Mouse (Mus musculus) kidney, postnatal 10 days (tissue): ENCODE measurements at regions not wholly inside any gene's neighbourhood (a gene's known extent, or its start where the extent isn't known, plus 50 kb on each side); places are given as distances from the start of the nearest gene placed in this dataset.

Experiments used
- DNase-seq: peaks from one replicate; pipeline ENCODE4 v3.0.0; 2021; ENCODE audit warnings: mixed read lengths

- DNase-seq = no peak
Measured at GRCm38 (mm10) chr17:76205082-76205481, 653.3 kb upstream of the Fam98a start.

GRCm38 (mm10) chr17:76184813-76185212, 633.1 kb upstream of the Fam98a start:
- DNase-seq = no peak

- DNase-seq = no peak
Measured at GRCm38 (mm10) chr17:76136660-76137495, 585.1 kb upstream of the Fam98a start.

- DNase-seq = no peak
Measured at GRCm38 (mm10) chr17:76134030-76134429, 582.3 kb upstream of the Fam98a start.

GRCm38 (mm10) chr17:76125260-76125659, 573.5 kb upstream of the Fam98a start:
- no peak for DNase-seq

GRCm38 (mm10) chr17:76111315-76112195, 559.8 kb upstream of the Fam98a start:
- no peak for DNase-seq

- DNase-seq = peak; percentile 10
Measured at GRCm38 (mm10) chr17:76110856-76111255, 559.1 kb upstream of the Fam98a start.

GRCm38 (mm10) chr17:76083536-76083935, 531.8 kb upstream of the Fam98a start:
- DNase-seq = no peak

GRCm38 (mm10) chr17:76081780-76082179, 530.0 kb upstream of the Fam98a start:
- DNase-seq = no peak

- DNase-seq = no peak
Measured at GRCm38 (mm10) chr17:76046438-76046837, 494.7 kb upstream of the Fam98a start.

- DNase-seq = no peak
Measured at GRCm38 (mm10) chr17:76032710-76033109, 481.0 kb upstream of the Fam98a start.

- no peak for DNase-seq
Measured at GRCm38 (mm10) chr17:76008011-76008410, 456.3 kb upstream of the Fam98a start.

- DNase-seq = no peak
Measured at GRCm38 (mm10) chr17:76002836-76003235, 451.1 kb upstream of the Fam98a start.

GRCm38 (mm10) chr17:75961371-75961770, 409.6 kb upstream of the Fam98a start:
- DNase-seq = no peak

GRCm38 (mm10) chr17:75936686-75937380, 385.1 kb upstream of the Fam98a start:
- DNase-seq = no peak

GRCm38 (mm10) chr17:75931022-75931421, 379.3 kb upstream of the Fam98a start:
- DNase-seq = peak; percentile 32

- no peak for DNase-seq
Measured at GRCm38 (mm10) chr17:75920240-75920639, 368.5 kb upstream of the Fam98a start.

GRCm38 (mm10) chr17:75917020-75917419, 365.3 kb upstream of the Fam98a start:
- DNase-seq = no peak

GRCm38 (mm10) chr17:75916590-75916989, 364.8 kb upstream of the Fam98a start:
- DNase-seq = no peak

- no peak for DNase-seq
Measured at GRCm38 (mm10) chr17:75915256-75915655, 363.5 kb upstream of the Fam98a start.

- DNase-seq = no peak
Measured at GRCm38 (mm10) chr17:75907085-75907484, 355.3 kb upstream of the Fam98a start.

GRCm38 (mm10) chr17:75906643-75907042, 354.9 kb upstream of the Fam98a start:
- DNase-seq = no peak

- no peak for DNase-seq
Measured at GRCm38 (mm10) chr17:75895436-75895835, 343.7 kb upstream of the Fam98a start.
